ENCODE assay signal across 11 mouse cellular contexts in the genomic region with DNA sequence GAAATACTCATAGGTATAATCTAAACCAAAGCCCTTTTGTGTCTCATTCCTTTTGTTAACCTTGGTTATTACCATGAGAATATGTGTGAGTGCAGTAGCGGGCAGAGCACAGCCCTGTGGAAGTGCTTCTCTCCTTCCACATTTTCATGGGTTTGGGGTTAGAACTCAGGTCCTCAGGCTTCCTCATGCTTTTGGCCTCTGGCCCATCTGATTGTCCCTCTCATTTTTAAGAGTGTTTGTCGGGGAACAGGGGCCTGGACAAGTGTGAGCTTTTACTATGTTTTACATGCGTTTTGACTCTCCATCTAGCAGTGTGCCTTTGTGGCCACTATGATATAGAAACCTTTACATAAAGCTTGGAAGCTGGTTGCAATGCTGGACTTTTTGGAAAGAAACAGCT.
"Had no signal": no experiment of that assay in that cellular context is flagged by ENCODE, and none has a peak within 500 bp of the region (broad histone marks: within the 10 kb centered on the region; RNA-seq: fewer than 3 reads in every experiment).

No protein-coding gene starts in this region.

- ATAC-seq: liver, postnatal 0 days; midbrain, embryonic 13.5 days had no signal

- H3K9me3 ChIP-seq: limb, embryonic 12.5 days; liver, embryonic 13.5 days; midbrain, embryonic 13.5 days had no signal

- H3K4me2 ChIP-seq: limb, embryonic 12.5 days; liver, embryonic 13.5 days; midbrain, embryonic 13.5 days had no signal

- H3K27me3 ChIP-seq: limb, embryonic 12.5 days; liver, embryonic 13.5 days; midbrain, embryonic 13.5 days had no signal

- H3K36me3 ChIP-seq: limb, embryonic 12.5 days; liver, embryonic 13.5 days; midbrain, embryonic 13.5 days had no signal

- H3K4me1 ChIP-seq: liver, embryonic 13.5 days had no signal

- H3K4me3 ChIP-seq: limb, embryonic 12.5 days; liver, embryonic 13.5 days; midbrain, embryonic 13.5 days had no signal

- H3K27ac ChIP-seq: limb, embryonic 12.5 days; liver, embryonic 13.5 days; midbrain, embryonic 13.5 days had no signal

- DNase-seq: kidney, adult 9 months; kidney, postnatal 25 days; layer of hippocampus, adult 9-11 months; layer of hippocampus, postnatal 36 days; liver; liver, embryonic 13.5 days; liver, postnatal 0 days; lung, postnatal 14 days; right cerebral cortex, postnatal 14 days had no signal

- H3K9ac ChIP-seq: limb, embryonic 12.5 days; liver, embryonic 13.5 days; liver, postnatal 0 days; midbrain, embryonic 13.5 days had no signal
